Mouse (Mus musculus) T-helper 2 cell (primary cell): ENCODE measurements around the gene Ly6c2.
"Not testable (repeated sequence)": the region's sequence is repeated elsewhere in the genome, so short reads cannot be mapped to it uniquely, and the experiment has no call there.

Experiments
- in situ Hi-C: fragments of 300-600 bp; cut with MboI, MseI; formaldehyde crosslinking; loops from one replicate; pipeline ENCODE4 v1.15.1; 2025; ENCODE audit warnings: high pct_unique_total_duplicates

The Ly6c2 gene

DNA sequence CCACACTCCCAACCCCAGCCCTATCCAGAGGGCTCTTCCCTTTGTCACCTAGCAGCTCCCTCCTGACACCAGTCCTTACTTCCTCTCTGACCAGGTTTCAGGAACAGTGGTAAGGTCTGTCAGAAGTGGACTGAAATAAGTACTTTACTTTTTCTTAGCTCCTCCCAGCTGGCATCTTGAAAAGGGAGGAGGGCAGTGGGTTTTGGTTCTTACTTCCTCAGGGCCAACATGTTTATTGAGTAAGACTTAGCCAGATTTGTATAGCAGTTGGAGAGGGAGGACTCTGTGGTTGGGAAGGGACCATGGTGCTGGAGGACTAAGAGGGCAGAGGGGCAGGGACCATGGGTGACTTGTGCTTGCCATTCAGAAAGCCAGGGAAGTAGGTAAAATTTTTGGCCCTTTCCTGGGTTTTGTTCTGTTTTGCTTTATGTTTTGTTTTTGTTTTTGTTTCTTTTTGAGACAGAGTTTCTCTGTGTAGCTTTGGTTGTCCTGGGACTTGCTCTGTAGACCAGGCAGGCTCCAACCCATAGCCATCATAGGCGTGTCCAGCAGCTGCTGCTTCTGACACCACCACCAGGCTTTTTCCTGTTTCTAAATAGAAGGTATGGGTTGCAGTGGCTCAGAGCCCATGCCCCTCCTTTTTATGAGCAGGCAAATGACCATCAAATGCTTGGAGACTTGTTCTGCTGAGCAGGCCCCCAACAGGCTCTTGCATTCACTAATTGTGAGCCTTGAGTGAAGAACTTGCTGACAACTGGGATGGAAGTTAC is at the start of gene Ly6c2:
TSS of gene Ly6c2 (minus strand) at position 110 of the 770 bp plus-strand sequence.
- in situ Hi-C loops: not testable (repeated sequence)

GRCm38 (mm10) chr15:75157646-75158045 is 45.9 kb upstream of the Ly6c2 start:
- in situ Hi-C loops: no loop called here

DNA sequence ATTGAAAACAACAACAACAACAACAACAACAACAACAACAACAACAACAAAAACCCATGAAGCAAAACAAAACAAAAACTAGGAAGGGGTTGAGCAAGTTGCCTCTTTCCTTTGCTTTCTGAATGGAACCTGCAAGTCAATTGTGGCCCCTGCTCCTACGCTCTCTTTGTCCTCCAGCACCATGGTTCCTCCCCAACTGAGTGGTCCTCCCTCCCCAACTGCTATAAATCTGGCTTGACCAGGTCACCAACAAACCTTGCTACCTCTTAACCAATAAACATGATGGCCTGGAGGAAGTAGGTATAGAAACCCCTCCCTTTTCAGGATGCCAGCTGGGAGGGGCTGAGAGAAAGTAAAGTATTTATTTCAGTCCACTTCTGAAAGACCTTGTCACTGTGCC is 43.2 kb upstream of the Ly6c2 start, which contains the start of gene Ly6g:
TSS of gene Ly6g (plus strand) at position 301 of the 400 bp plus-strand sequence.
- in situ Hi-C loops: no loop called here

DNA sequence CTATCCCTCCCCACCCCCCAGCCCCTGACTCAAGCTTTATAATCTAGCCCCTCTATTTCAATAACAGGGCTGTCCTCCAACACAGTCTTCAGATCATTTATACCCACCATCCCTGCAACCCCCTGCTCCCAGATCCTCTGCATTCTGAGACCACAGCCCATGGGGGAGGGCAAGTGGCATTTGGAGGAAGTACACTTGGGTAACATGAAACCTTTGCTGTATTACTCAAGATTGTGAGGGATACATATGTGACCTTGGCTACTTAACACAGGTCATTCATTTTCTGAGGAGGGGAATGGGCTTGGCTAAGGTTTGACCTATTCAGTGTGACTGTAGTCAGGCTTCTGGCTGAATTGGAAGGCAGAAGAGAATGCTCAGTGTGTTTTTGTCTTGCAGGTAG is 41.3 kb upstream of the Ly6c2 start:
- in situ Hi-C loops: no loop called here

DNA sequence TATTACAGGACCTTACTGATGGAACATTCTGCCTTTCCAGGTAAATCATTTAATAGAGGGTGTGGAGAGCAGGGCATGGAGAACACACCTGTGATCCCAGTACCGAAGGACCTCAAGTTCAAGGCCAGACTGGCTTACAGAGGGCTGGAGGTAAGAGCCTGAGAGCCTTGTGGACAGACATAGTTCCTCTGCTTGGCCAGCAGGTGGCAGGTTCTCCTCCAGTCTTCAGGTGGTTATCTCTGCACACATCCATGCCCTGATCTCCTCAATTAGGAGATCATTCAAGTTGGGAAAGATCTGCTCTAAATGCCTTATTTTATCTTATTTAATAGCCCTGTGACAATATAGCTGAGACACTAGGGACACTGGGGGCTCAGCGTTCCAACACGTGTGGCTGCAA is 32.0 kb upstream of the Ly6c2 start:
- in situ Hi-C loops: no loop called here

DNA sequence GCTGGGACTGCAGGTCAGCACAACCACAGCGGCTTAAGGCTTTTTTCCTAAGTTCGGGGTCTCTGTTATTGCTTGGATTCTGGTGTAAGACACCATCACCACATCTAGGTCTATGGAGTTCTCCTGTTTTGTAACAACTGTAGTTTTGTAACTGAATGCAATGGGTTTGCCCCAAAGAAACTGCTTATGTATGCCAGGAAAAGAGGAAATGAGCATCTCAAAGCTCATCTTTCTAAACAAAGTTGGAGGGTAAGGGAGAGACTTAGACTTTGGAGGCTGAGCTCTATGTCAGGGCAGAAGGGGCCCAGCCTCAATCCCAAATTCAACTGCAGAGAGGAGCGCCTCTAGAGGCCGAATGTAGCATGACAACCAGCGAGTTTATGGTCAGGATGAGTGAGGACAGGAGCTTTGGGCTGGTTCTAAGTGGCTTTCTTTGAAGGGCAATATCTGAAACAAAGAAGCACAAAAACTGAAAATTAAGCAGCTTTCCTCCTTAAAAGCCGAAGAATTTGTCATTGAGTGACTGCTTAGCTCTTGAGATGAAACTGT is 30.1 kb upstream of the Ly6c2 start:
- in situ Hi-C loops: not testable (repeated sequence)

GRCm38 (mm10) chr15:75137739-75138138 is 26.0 kb upstream of the Ly6c2 start:
- in situ Hi-C loops: not testable (repeated sequence)

DNA sequence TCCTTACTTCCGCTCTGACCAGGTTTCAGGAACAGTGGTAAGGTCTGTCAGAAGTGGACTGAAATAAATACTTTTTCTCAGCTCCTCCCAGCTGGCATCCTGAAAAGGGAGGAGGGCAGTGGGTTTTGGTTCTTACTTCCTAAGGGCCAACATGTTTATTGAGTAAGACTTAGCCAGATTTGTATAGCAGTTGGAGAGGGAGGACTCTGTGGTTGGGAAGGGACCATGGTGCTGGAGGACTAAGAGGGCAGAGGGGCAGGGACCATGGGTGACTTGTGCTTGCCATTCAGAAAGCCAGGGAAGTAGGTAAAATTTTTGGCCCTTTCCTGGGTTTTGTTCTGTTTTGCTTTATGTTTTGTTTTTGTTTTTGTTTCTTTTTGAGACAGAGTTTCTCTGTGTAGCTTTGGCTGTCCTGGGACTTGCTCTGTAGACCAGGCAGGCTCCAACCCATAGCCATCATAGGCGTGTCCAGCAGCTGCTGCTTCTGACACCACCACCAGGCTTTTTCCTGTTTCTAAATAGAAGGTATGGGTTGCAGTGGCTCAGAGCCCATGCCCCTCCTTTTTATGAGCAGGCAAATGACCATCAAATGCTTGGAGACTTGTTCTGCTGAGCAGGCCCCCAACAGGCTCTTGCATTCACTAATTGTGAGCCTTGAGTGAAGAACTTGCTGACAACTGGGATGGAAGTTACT is 23.5 kb upstream of the Ly6c2 start:
- in situ Hi-C loops: not testable (repeated sequence)

- in situ Hi-C loops: not testable (repeated sequence)
Observed at GRCm38 (mm10) chr15:75132346-75132745, 20.6 kb upstream of the Ly6c2 start.

- in situ Hi-C loops: no loop called here
Observed at GRCm38 (mm10) chr15:75120066-75120465, 8.3 kb upstream of the Ly6c2 start.

DNA sequence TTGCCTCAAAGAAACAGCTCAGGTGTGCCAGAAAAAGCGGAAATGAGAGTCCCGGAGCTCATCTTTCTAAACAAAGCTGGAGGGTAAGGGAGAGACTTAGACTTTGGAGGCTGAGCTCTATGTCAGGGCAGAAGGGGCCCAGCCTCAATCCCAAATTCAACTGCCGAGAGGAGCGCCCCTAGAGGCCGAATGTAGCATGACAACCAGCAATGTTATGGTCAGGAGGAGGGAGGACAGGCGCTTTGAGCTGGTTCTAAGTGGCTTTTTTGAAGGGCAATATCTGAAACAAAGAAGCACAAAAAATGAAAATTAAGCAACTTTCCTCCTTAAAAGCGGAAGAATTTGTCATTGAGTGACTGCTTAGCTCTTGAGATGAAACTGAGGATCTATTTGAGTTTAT is 7.0 kb upstream of the Ly6c2 start:
- in situ Hi-C loops: loop anchor here (5.0 kb wide), 1 partner anchor 74 kb away; no protein-coding TSS in a partner anchor

GRCm38 (mm10) chr15:75117481-75117880 is 5.7 kb upstream of the Ly6c2 start:
- in situ Hi-C loops: loop anchor here (5.0 kb wide), 1 partner anchor 75 kb away; no protein-coding TSS in a partner anchor

GRCm38 (mm10) chr15:75116525-75116924 is 4.8 kb upstream of the Ly6c2 start:
- in situ Hi-C loops: loop anchor here (5.0 kb wide), 1 partner anchor 76 kb away; no protein-coding TSS in a partner anchor

GRCm38 (mm10) chr15:75110424-75110823 is 1.3 kb downstream of the Ly6c2 start:
- in situ Hi-C loops: not testable (repeated sequence)

DNA sequence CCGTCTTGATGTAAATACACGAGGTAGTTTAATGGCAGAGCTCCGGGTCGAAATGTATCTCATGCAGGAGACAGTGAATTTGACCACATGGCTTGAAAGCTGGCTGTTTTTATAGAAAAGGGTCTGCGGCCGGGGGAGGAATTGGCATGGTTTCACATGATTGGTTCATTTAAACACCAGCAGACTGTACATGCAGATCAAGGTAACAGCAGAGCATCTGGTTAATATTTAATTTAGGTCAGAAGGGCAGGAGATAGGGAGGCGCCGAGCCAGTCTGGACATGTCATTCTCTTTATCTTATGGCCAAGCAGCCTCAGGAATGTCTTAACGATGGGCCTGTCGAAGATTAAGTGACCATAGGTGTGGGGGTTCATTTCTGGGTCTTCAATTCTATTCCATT is 12.5 kb downstream of the Ly6c2 start:
- in situ Hi-C loops: loop anchor here (10.0 kb wide), 1 partner anchor 74 kb away; no protein-coding TSS in a partner anchor

GRCm38 (mm10) chr15:75088041-75088440 is 23.7 kb downstream of the Ly6c2 start:
- in situ Hi-C loops: not testable (repeated sequence)

GRCm38 (mm10) chr15:75069965-75070364 is 41.8 kb downstream of the Ly6c2 start:
- in situ Hi-C loops: no loop called here

DNA sequence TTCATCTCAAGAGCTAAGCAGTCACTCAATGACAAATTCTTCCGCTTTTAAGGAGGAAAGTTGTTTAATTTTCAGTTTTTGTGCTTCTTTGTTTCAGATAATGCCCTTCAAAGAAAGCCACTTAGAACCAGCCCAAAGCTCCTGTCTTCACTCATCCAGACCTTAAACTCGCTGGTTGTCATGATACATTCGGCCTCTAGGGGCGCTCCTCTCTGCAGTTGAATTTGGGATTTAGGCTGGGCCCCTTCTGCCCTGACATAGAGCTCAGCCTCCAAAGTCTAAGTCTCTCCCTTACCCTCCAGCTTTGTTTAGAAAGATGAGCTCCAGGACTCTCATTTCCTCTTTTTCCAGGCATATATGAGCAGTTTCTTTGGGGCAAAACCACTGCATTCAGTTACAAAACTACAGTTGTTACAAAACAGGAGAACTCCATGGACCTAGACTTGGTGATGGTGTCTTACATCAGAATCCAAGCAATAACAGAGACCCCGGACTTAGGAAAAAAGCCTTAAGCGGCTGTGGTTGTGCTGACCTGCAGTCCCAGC is 49.7 kb downstream of the Ly6c2 start:
- in situ Hi-C loops: not testable (repeated sequence)

- in situ Hi-C loops: no loop called here
Observed at GRCm38 (mm10) chr15:75060505-75060904, 51.3 kb downstream of the Ly6c2 start.
